8 mouse cellular contexts compared by ENCODE assay signal in genomic region chr2:147013194-147013969, GRCm38 (mm10). TPM values are rescaled to one million over a fixed set of nuclear protein-coding genes. Genes with fewer than 3 reads are reported as not detected.
A peak's percentile ranks its signal among the peaks of the same experiment; 100 is the strongest.
DNase-seq lines count a peak whose midpoint lies in the region; ATAC-seq and TF ChIP-seq lines count a peak whose summit lies in the region.

No protein-coding gene starts in this region.

- peak overlapping the region; percentile 65 for H3K4me2 ChIP-seq in intestine, embryonic 16.5 days (ENCODE audit: low read depth, low read length)
- H3K4me2 ChIP-seq in limb, embryonic 14.5 days (replicated peaks; ENCODE audit: low read depth, low read length, severe bottlenecking) = peak overlapping the region; percentile 79
- peak overlapping the region; percentile 63 for H3K4me2 ChIP-seq in midbrain, embryonic 14.5 days (ENCODE audit: low read length)
- H3K4me2 ChIP-seq in stomach, embryonic 14.5 days (replicated peaks; ENCODE audit: low read depth, low read length) = peak overlapping the region; percentile 65

- no peaks in the 10 kb centered on the region for H3K9me3 ChIP-seq in intestine, embryonic 16.5 days (ENCODE audit: control insufficient read depth, low read length)
- H3K9me3 ChIP-seq in limb, embryonic 14.5 days (ENCODE audit: control insufficient read depth, low read length) = no peaks in the 10 kb centered on the region
- H3K9me3 ChIP-seq in midbrain, embryonic 14.5 days (ENCODE audit: control insufficient read depth, low read length) = no peaks in the 10 kb centered on the region
- no peaks in the 10 kb centered on the region for H3K9me3 ChIP-seq in stomach, embryonic 14.5 days (ENCODE audit: control insufficient read depth, low read depth, low read length)

- 0 out of 2 replicates have a peak, but pooled peaks cover 8% of the 10 kb centered on the region for H3K4me1 ChIP-seq in intestine, embryonic 16.5 days (ENCODE audit: control insufficient read depth, insufficient read depth, low read length)
- H3K4me1 ChIP-seq in limb, embryonic 14.5 days (ENCODE audit: control insufficient read depth, insufficient read depth, low read length) = peaks cover 6% of the 10 kb centered on the region
- peaks cover 19% of the 10 kb centered on the region for H3K4me1 ChIP-seq in midbrain, embryonic 14.5 days (ENCODE audit: control insufficient read depth, insufficient read depth, low read length)
- H3K4me1 ChIP-seq in stomach, embryonic 14.5 days (ENCODE audit: control insufficient read depth, insufficient read depth, low read length) = peaks cover 8% of the 10 kb centered on the region; the same call in 1 of the 2 replicates

- H3K9ac ChIP-seq in intestine, embryonic 16.5 days (ENCODE audit: low read depth, low read length) = peak overlapping the region; percentile 87
- H3K9ac ChIP-seq in limb, embryonic 14.5 days (ENCODE audit: low read depth, low read length, severe bottlenecking) = peak overlapping the region; percentile 91
- peak overlapping the region; percentile 87 for H3K9ac ChIP-seq in midbrain, embryonic 14.5 days (replicated peaks; ENCODE audit: low read length)
- peak overlapping the region; percentile 81 for H3K9ac ChIP-seq in stomach, embryonic 14.5 days (replicated peaks; ENCODE audit: low read depth, low read length)

- H3K4me3 ChIP-seq in intestine, embryonic 16.5 days (ENCODE audit: low read length) = peak overlapping the region; percentile 79
- peak overlapping the region; percentile 85 for H3K4me3 ChIP-seq in limb, embryonic 14.5 days (replicated peaks; ENCODE audit: low read length)
- peak overlapping the region; percentile 75 for H3K4me3 ChIP-seq in midbrain, embryonic 14.5 days (replicated peaks; ENCODE audit: low read depth, low read length)
- H3K4me3 ChIP-seq in stomach, embryonic 14.5 days (ENCODE audit: low read depth, low read length) = peak overlapping the region; percentile 88

- ATAC-seq in intestine, embryonic 16.5 days = peak; percentile 89
- peak; percentile 91 for ATAC-seq in limb, embryonic 14.5 days (ENCODE audit: low FRiP score, low read depth)
- peak; percentile 91 for ATAC-seq in midbrain, embryonic 14.5 days (ENCODE audit: low FRiP score, low TSS enrichment)
- peak; percentile 89 for ATAC-seq in stomach, embryonic 14.5 days (ENCODE audit: insufficient number of reproducible peaks, insufficient read depth, low FRiP score, low read depth)

- DNase-seq in left cerebral cortex, adult 11 months (ENCODE audit: low spot score) = peak; percentile 46
- DNase-seq in left cerebral cortex, postnatal 36 days (ENCODE audit: low spot score in 2 of 2) = no peak
- DNase-seq in embryo, embryonic 10 days (ENCODE audit: low spot score) = peak; percentile 92
- peak; percentile 71 for DNase-seq in gastrocnemius, postnatal 25 days
- peak; percentile 85 for DNase-seq in limb, embryonic 14.5 days (ENCODE audit: low spot score)
- peak; percentile 89 for DNase-seq in midbrain, embryonic 14.5 days

- intact Hi-C loops in left cerebral cortex, postnatal 36 days (cut with DNase I) = no loop called here

- peak overlapping the region; percentile 98 for H3K27ac ChIP-seq in intestine, embryonic 16.5 days (ENCODE audit: low read length)
- peak overlapping the region; percentile 98 for H3K27ac ChIP-seq in limb, embryonic 14.5 days (replicated peaks; ENCODE audit: low read depth, low read length)
- peak overlapping the region; percentile 94 for H3K27ac ChIP-seq in midbrain, embryonic 14.5 days (replicated peaks; ENCODE audit: low read depth, low read length)
- peak overlapping the region; percentile 99 for H3K27ac ChIP-seq in stomach, embryonic 14.5 days (ENCODE audit: low read length)

- 0 out of 2 replicates have a peak, but pooled peaks cover 2% of the 10 kb centered on the region for H3K36me3 ChIP-seq in intestine, embryonic 16.5 days (ENCODE audit: control insufficient read depth, insufficient read depth, low read length)
- no peaks in the 10 kb centered on the region for H3K36me3 ChIP-seq in limb, embryonic 14.5 days (ENCODE audit: control insufficient read depth, insufficient read depth, low read length)
- H3K36me3 ChIP-seq in midbrain, embryonic 14.5 days (ENCODE audit: control insufficient read depth, insufficient read depth, low read length) = no peaks in the 10 kb centered on the region
- no peaks in the 10 kb centered on the region for H3K36me3 ChIP-seq in stomach, embryonic 14.5 days (ENCODE audit: control insufficient read depth, insufficient read depth, low read length)

- TF ChIP-seq POLR2A in limb, embryonic 14.5 days (IDR thresholded peaks at IDR 0.05; ENCODE audit: borderline replicate concordance, extremely low read depth, insufficient read depth, insufficient read length) = peak; percentile 75; the same call in 1 of the 2 replicates

- WGBS in intestine, embryonic 16.5 days = under 1% methylated on average over 58 of the region's 59 CpGs
- WGBS in limb, embryonic 14.5 days = under 1% methylated on average over 44 of the region's 59 CpGs
- under 1% methylated on average over 59 of the region's 59 CpGs for WGBS in midbrain, embryonic 14.5 days
- under 1% methylated on average over 59 of the region's 59 CpGs for WGBS in stomach, embryonic 14.5 days

- no peaks in the 10 kb centered on the region for H3K27me3 ChIP-seq in intestine, embryonic 16.5 days (replicated peaks; ENCODE audit: control insufficient read depth, insufficient read depth, low read length)
- H3K27me3 ChIP-seq in limb, embryonic 14.5 days (ENCODE audit: control insufficient read depth, insufficient read depth, low read length) = no peaks in the 10 kb centered on the region
- no peaks in the 10 kb centered on the region for H3K27me3 ChIP-seq in midbrain, embryonic 14.5 days (ENCODE audit: control insufficient read depth, insufficient read depth, low read length)
- H3K27me3 ChIP-seq in stomach, embryonic 14.5 days (ENCODE audit: control insufficient read depth, insufficient read depth, low read length) = no peaks in the 10 kb centered on the region

RNA-seq across cellular contexts. Expression of gene Xrn2, which starts 0.6 kb away (rescaled TPM):
- 10 to 100 TPM; 38.3 to 41.7 TPM for total RNA-seq in left cerebral cortex, postnatal 36 days (2021)
- 10 to 100 TPM; 10.9 to 12.2 TPM for total RNA-seq in gastrocnemius, postnatal 25 days (2021)
- 63.6 and 68.3 TPM in 2 replicates for polyA plus RNA-seq in intestine, embryonic 16.5 days (2015; fragmentation: Nextera tagmentation; extraction: Ambion mirVana)
- polyA plus RNA-seq in limb, embryonic 14.5 days (2012; rRNA removed) = 40.0 and 57.0 TPM in 2 replicates
- 81.8 and 86.2 TPM in 2 replicates for polyA plus RNA-seq in limb, embryonic 14.5 days (2014; fragmentation: Nextera tagmentation; extraction: Ambion mirVana)
- 77.5 and 93.9 TPM in 2 replicates for polyA plus RNA-seq in midbrain, embryonic 14.5 days (2014; fragmentation: Nextera tagmentation; extraction: Ambion mirVana)
- 92.3 and 95.3 TPM in 2 replicates for polyA plus RNA-seq in stomach, embryonic 14.5 days (2014; fragmentation: Nextera tagmentation; extraction: Ambion mirVana)

Comparison
In these comparisons a context has a peak if more than half of its experiments do, and no peak if none do; other contexts are left out.
1. DNase-seq: peak in left cerebral cortex, adult 11 months (single experiment), embryo, embryonic 10 days (single experiment), gastrocnemius, postnatal 25 days (single experiment), limb, embryonic 14.5 days (single experiment) and midbrain, embryonic 14.5 days (single experiment); none in left cerebral cortex, postnatal 36 days (0 of 2).
2. Peak in every context shown above with its lines, with median percentiles within 50 percentile points of each other: ATAC-seq, H3K27ac ChIP-seq, H3K4me2 ChIP-seq, H3K4me3 ChIP-seq and H3K9ac ChIP-seq.